Mouse (Mus musculus) 3134 (cell line): ENCODE measurements around the gene Atp2a2.

Source experiments
- DNase-seq: peaks from one replicate; pipeline ENCODE4 v3.0.0-alpha.2; 2011; ENCODE audit warnings: low spot score; ENCODE audit not compliant: insufficient read length; ENCODE audit errors: extremely low read depth

Gene Atp2a2

DNA sequence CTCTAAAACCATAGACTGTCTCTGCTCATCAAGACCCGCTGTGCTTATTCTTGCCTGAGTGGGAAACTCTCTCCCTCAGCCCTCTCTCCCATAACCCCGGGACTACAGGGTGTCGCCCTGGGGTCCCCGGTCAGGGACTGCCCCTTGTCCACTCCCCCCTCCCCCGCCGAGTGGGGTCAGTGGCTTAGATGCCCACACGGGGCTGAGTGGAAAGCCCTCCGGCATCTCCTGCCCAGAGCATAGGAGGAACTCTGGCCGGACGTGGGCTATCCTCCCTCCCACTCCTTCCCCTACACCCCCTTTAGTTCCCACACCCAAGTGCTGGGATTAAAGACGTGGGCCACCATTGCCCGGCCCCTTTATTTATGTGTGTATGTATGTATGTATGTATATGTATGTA, 86.6 kb downstream of the Atp2a2 start:
- no peak for DNase-seq

DNA sequence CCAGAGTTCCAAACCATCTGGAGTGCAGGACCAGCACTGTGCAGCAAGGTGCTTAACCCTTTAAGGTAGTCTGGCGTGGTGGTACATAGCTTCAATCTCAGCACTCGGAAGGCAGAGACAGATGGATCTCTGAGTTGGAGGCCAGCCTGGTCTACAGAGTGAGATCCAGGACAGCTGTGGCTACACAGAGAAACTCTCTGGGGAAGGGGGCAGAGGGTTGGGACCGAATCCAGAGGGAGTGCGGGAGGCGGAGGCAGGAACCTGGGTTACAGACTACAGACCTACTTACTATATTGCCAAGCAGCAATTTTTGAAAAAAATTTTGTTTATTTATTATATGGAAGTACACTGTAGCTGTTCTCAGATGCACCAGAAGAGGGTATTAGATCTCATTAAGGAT, 87.7 kb downstream of the Atp2a2 start:
- DNase-seq = no peak

DNA sequence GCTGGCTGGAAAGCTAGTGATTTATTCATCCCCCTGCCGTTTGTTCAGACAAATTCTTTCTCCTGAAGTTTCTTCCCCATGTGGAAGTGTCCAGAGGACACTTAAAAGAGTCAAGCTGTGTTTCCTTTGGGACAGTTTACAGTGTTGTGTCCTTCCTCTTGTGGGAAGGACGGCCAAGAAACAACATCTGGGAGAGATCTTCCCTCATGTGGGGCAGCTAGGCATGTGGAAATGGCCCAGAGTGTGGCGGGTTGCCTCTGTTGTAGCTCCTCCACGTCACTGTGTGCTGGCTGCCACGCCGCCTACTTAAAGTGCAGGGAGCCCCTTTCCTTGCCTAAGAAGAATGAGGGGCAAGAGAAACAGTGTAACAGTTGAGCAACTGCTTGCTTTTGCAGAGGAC, 89.2 kb downstream of the Atp2a2 start:
- no peak for DNase-seq

DNA sequence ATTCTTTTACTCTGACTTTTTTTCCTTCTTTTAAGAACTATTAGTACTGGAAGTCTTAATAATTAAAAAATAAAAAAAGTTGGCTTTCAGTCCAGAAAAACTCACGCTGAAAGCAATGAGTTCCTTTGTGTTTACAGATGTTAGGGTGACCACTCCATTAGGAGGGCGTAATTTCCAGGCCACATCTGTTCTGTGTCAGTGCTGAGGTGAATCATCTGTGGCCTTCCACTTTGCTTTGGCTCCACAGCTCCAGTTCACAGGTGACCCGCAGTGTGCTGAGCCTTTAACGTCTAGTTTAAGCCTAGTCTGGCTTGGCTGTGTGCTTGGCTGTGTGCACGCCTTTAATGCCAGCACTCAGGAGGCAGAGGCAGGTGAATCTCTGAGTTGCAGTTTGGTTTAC, 90.1 kb downstream of the Atp2a2 start:
- DNase-seq = no peak

DNA sequence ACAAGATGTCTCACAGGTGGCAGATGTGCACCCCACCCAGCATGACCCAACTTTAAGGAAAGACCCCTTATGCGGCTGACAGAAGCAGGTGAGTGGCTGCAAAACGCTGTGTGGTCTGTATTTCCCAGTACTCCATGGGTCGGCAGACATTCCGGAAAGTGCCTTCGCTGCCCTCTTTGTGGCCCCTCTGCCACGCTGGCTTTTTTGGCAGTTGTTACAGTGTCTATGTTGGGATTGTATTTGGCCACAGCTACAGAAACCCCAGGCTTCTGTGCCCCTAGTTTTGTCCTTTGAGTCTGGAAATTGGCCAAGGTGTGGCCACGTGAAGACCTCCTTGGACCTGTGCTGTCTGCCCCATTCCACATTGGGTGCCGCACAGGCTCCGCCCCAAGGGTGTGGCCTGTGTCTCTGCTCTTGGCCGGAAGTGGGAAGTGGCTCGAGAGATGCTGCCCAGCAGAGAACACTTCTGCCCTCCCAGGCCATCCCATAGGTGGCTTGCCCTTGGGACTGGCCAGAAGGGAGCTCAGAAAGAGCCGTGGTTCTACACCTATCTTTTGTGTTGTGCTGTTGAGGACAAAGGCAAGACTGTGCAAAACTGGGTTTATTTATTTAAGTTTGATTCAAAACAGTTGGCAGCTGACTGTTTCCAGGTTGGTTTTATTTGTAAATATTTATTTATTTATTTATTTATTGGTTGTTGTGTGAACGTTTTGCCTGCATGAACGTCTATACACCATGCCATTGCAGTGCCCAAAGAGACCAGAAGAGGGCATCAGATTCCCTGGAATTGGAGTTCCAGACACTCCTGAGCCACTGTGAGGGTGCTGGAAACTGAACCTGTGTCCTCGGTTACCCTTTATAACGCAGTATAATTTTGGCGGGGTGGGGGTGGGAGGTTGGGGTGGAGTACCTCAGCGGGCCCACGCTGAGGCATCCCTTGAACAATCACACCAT, 92.1 kb downstream of the Atp2a2 start:
- DNase-seq = no peak

DNA sequence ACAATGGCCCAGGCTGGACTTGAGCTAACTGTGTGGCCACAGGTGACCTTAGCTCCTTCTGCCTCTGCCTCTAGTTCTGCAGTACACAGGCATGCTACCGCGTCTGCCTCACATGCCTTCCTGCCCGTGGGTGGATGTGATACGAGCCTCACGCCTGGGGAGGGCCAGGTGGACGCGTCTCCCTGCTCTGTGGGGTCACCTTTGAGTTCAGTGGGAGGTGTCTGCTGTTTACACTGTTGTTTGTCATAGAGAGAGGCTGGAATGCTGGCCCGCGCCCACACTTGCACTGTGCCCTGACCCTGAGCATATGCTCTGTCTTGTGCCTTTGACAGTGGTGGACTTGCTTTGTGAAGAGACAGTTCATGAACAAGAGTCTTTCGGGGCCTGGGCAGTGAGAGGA, 96.5 kb downstream of the Atp2a2 start:
- no peak for DNase-seq
